Mouse (Mus musculus): ENCODE results near the gene Csnk2b. TPM values are rescaled to one million over a fixed set of nuclear protein-coding genes. Genes with fewer than 3 reads are reported as not detected.

The Csnk2b gene
- polyA plus RNA-seq, 2 experiments: 79.2 to 127 TPM

- 82% methylated on average over 16 of the region's 16 CpGs for WGBS (ENCODE audit: insufficient replicate concordance)
- Histone ChIP-seq H3K36me3 (replicated peaks; ENCODE audit: control insufficient read depth, insufficient read depth, low read depth) (no peaks in the 10 kb centered on the region), H3K4me3 (ENCODE audit: insufficient read depth in 1 of 2, low read depth in 2 of 2, low read length in 2 of 2) (no peak overlapping the region), H3K9me3 (ENCODE audit: control insufficient read depth, low read length) (no peaks in the 10 kb centered on the region), H3K27ac (no peak overlapping the region), H3K27me3 (ENCODE audit: control insufficient read depth, insufficient read depth, low read length) (no peaks in the 10 kb centered on the region), H3K9ac (replicated peaks) (no peak overlapping the region), H3K4me1 (replicated peaks; ENCODE audit: control insufficient read depth in 2 of 2, insufficient read depth in 2 of 2, low read length in 1 of 2) (peaks cover 16 to 32% of the 10 kb centered on the region in 2 experiments), H3K4me2 (ENCODE audit: low read depth) (no peak overlapping the region)
- ATAC-seq (ENCODE audit: insufficient read depth): no peak
- TF ChIP-seq EP300 (IDR thresholded peaks at IDR 0.05; ENCODE audit: low read depth) (no peak), CTCF (IDR thresholded peaks at IDR 0.05; ENCODE audit: low read depth) (no peak)
- no peak for DNase-seq (ENCODE audit: low read depth in 3 of 3, low spot score in 3 of 3)
Observed at GRCm38 (mm10) chr17:35082841-35083576, 38.8 kb downstream of the Csnk2b start.

GRCm38 (mm10) chr17:35080710-35081109 lies 41.1 kb downstream of the Csnk2b start:
- H3K4me3 ChIP-seq (ENCODE audit: insufficient read depth in 1 of 2, low read depth in 2 of 2, low read length in 2 of 2): no peak overlapping the region
- no peak for ATAC-seq (ENCODE audit: insufficient read depth)
- no peaks in the 10 kb centered on the region for H3K9me3 ChIP-seq (ENCODE audit: control insufficient read depth, low read length)
- WGBS (ENCODE audit: insufficient replicate concordance): 81% methylated on average over 4 of the region's 4 CpGs
- no peaks in the 10 kb centered on the region for H3K27me3 ChIP-seq (ENCODE audit: control insufficient read depth, insufficient read depth, low read length)
- no peaks in the 10 kb centered on the region for H3K36me3 ChIP-seq (replicated peaks; ENCODE audit: control insufficient read depth, insufficient read depth, low read depth)
- H3K4me1 ChIP-seq (replicated peaks; ENCODE audit: control insufficient read depth in 2 of 2, insufficient read depth in 2 of 2, low read length in 1 of 2): peaks cover 16 to 32% of the 10 kb centered on the region in 2 experiments
- DNase-seq (ENCODE audit: low read depth in 3 of 3, low spot score in 3 of 3): no peak
- TF ChIP-seq EP300 (IDR thresholded peaks at IDR 0.05; ENCODE audit: low read depth): no peak
- TF ChIP-seq CTCF (IDR thresholded peaks at IDR 0.05; ENCODE audit: low read depth): no peak
- peak overlapping the region; percentile 66 for H3K4me2 ChIP-seq (ENCODE audit: low read depth)
- no peak overlapping the region for H3K27ac ChIP-seq
- no peak overlapping the region for H3K9ac ChIP-seq (replicated peaks)

GRCm38 (mm10) chr17:35080248-35080647 lies 41.6 kb downstream of the Csnk2b start:
- H3K4me3 ChIP-seq (ENCODE audit: insufficient read depth in 1 of 2, low read depth in 2 of 2, low read length in 2 of 2): peak overlapping the region; percentile 36 to 41; a peak in 3 of 4 replicates
- peak overlapping the region; percentile 66 for H3K4me2 ChIP-seq (ENCODE audit: low read depth)
- peak overlapping the region; percentile 69 for H3K27ac ChIP-seq
- TF ChIP-seq CTCF (IDR thresholded peaks at IDR 0.05; ENCODE audit: low read depth) (no peak), EP300 (IDR thresholded peaks at IDR 0.05; ENCODE audit: low read depth) (no peak)
- ATAC-seq (ENCODE audit: insufficient read depth): peak; percentile 68
- peaks cover 12 to 27% of the 10 kb centered on the region in 2 experiments for H3K4me1 ChIP-seq (replicated peaks; ENCODE audit: control insufficient read depth in 2 of 2, insufficient read depth in 2 of 2, low read length in 1 of 2)
- no peaks in the 10 kb centered on the region for H3K36me3 ChIP-seq (replicated peaks; ENCODE audit: control insufficient read depth, insufficient read depth, low read depth)
- H3K27me3 ChIP-seq (ENCODE audit: control insufficient read depth, insufficient read depth, low read length): no peaks in the 10 kb centered on the region
- DNase-seq (ENCODE audit: low read depth in 3 of 3, low spot score in 3 of 3): no peak
- peak overlapping the region; percentile 45 for H3K9ac ChIP-seq (replicated peaks)
- H3K9me3 ChIP-seq (ENCODE audit: control insufficient read depth, low read length): no peaks in the 10 kb centered on the region
- WGBS (ENCODE audit: insufficient replicate concordance): 16% methylated on average over 6 of the region's 6 CpGs

GRCm38 (mm10) chr17:35079778-35080177 lies 42.1 kb downstream of the Csnk2b start:
- ATAC-seq (ENCODE audit: insufficient read depth): peak; percentile 97
- peak overlapping the region; percentile 45 for H3K9ac ChIP-seq (replicated peaks)

GRCm38 (mm10) chr17:35077786-35078233 lies 44.0 kb downstream of the Csnk2b start, which contains the start of gene Ly6g6d:
Gene Ly6g6d, minus strand, starts transcription at chr17:35078065.
- no peak within 1 kb of the TSS for H3K9ac ChIP-seq (replicated peaks)
- ATAC-seq (ENCODE audit: insufficient read depth) (no peak), DNase-seq (ENCODE audit: low read depth in 3 of 3, low spot score in 3 of 3) (no peak)

More at GRCm38 (mm10) chr17:35079778-35080177, 42.1 kb downstream of the Csnk2b start:
- peak overlapping the region; percentile 36 to 41 for H3K4me3 ChIP-seq (ENCODE audit: insufficient read depth in 1 of 2, low read depth in 2 of 2, low read length in 2 of 2)
- H3K27ac ChIP-seq: peak overlapping the region; percentile 69
- no peaks in the 10 kb centered on the region for H3K36me3 ChIP-seq (replicated peaks; ENCODE audit: control insufficient read depth, insufficient read depth, low read depth)
- H3K4me1 ChIP-seq (replicated peaks; ENCODE audit: control insufficient read depth in 2 of 2, insufficient read depth in 2 of 2, low read length in 1 of 2): peaks cover 12 to 24% of the 10 kb centered on the region in 2 experiments
- TF ChIP-seq CTCF (IDR thresholded peaks at IDR 0.05; ENCODE audit: low read depth): peak; percentile 70
- peak; percentile 77 for TF ChIP-seq EP300 (IDR thresholded peaks at IDR 0.05; ENCODE audit: low read depth)
- no peaks in the 10 kb centered on the region for H3K9me3 ChIP-seq (ENCODE audit: control insufficient read depth, low read length)
- no peaks in the 10 kb centered on the region for H3K27me3 ChIP-seq (ENCODE audit: control insufficient read depth, insufficient read depth, low read length)
- 5% methylated on average over 9 of the region's 9 CpGs for WGBS (ENCODE audit: insufficient replicate concordance)
- peak; percentile 75 to 78 (median 78) for DNase-seq (ENCODE audit: low read depth in 3 of 3, low spot score in 3 of 3)
- H3K4me2 ChIP-seq (ENCODE audit: low read depth): peak overlapping the region; percentile 66

More at GRCm38 (mm10) chr17:35077786-35078233, 44.0 kb downstream of the Csnk2b start, which contains the start of gene Ly6g6d:
- H3K4me2 ChIP-seq (ENCODE audit: low read depth): no peak within 1 kb of the TSS
- no peaks in the 10 kb centered on the region for H3K27me3 ChIP-seq (ENCODE audit: control insufficient read depth, insufficient read depth, low read length)
- no peak within 1 kb of the TSS for H3K4me3 ChIP-seq (ENCODE audit: insufficient read depth in 1 of 2, low read depth in 2 of 2, low read length in 2 of 2)
- 17% methylated on average over 14 of the region's 14 CpGs for WGBS (ENCODE audit: insufficient replicate concordance)
- TF ChIP-seq EP300 (IDR thresholded peaks at IDR 0.05; ENCODE audit: low read depth): no peak
- TF ChIP-seq CTCF (IDR thresholded peaks at IDR 0.05; ENCODE audit: low read depth): peak; percentile 55
- H3K4me1 ChIP-seq (replicated peaks; ENCODE audit: control insufficient read depth in 2 of 2, insufficient read depth in 2 of 2, low read length in 1 of 2): peaks cover 12 to 24% of the 10 kb centered on the region in 2 experiments
- no peak within 1 kb of the TSS for H3K27ac ChIP-seq
- H3K9me3 ChIP-seq (ENCODE audit: control insufficient read depth, low read length): no peaks in the 10 kb centered on the region
- H3K36me3 ChIP-seq (replicated peaks; ENCODE audit: control insufficient read depth, insufficient read depth, low read depth): no peaks in the 10 kb centered on the region
